Mouse (Mus musculus) neural tube, embryonic 10.5 days (tissue): ENCODE data around the gene H2-M10.1.
A peak's percentile ranks its signal among the peaks of the same experiment; 100 is the strongest.
"Not testable (repeated sequence)": the region's sequence is repeated elsewhere in the genome, so short reads cannot be mapped to it uniquely, and the experiment has no call there.

Experiments used
- DNase-seq: peaks from one replicate; pipeline ENCODE4 v3.0.0-alpha.2; 2017; ENCODE audit warnings: low spot score; ENCODE audit errors: extremely low spot score

The H2-M10.1 gene

DNA sequence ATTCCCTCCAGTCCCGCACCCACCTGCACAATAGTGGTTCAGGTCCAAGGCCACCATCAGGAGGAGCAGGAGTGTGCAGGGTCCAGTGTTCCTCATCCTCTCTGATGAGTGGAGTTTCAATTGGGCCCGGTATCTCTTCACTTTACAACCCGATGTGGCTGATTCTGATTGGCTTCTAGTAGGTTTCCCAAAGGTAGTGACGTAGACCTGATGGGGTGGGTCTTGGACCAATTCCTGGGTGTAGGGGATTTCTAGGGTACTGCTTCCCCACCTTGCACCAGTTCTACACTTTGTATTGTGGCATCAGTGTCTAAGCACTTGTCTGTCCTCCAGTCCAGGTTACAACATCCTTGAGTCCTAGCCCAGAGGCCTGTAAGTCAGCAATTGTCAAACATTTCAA, at the start of gene H2-M10.1:
H2-M10.1 (minus strand) TSS at position 101 of the 400 bp plus-strand sequence.
- no peak for DNase-seq

DNA sequence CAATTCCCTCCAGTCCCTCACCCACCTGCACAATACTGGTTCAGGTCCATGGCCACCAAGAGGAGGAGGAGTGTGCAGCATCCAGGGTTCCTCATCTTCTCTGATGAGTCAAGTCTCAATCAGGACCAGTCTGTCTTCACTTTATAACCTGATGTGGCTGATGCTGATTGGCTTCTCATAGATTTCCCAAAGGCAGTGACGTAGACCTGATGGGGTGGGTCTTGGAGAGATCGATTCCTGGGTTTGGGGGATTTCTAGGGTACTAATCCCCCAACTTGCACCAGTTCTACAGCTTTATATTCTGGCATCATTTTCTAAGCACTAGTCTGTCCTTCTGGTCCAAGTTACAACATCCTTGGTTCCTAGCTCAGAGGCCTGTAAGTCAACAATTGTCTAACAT, 42.4 kb upstream of the H2-M10.1 start, which contains the start of gene H2-M10.3:
H2-M10.3 (minus strand) TSS at position 101 of the 400 bp plus-strand sequence.
- not testable (repeated sequence) for DNase-seq

DNA sequence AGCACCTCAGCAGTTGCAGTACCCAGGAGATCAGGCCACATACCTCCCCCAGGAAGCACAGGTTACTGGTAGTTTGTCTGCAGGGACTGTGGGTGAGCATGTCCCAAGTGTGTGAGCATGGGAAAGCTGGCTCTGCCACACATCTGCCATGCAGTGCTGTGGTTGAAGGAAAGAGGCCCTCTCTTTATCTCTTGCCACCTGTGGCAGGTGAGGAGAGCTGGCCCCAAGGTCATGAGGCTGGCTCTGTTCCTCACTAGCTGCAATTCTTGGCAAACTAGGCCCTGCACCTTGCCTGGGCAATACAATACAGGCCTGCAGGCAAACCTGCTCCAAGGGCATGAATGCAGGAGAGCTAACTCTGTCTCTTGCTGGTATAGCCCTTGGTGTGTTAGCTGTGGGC, 36.4 kb upstream of the H2-M10.1 start:
- DNase-seq = not testable (repeated sequence)

DNA sequence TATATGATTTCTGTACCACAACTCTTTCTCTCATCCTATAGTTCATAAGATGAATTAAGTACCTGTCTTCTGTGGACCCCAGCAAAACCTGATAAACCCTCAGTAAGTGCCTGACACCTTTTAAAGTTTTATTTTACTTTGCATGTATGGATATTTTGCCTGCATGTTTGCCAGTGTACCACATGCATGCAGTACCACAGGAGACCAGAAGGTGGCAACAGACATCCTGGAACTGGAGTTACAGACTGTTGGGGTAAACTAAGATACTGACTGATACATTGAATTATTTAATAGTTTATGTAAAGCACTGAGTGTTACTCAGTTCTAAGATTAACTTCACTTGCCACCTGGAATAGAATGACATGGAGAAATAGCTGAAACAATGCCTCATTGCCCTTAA, 31.6 kb upstream of the H2-M10.1 start:
- DNase-seq = peak; percentile 33

DNA sequence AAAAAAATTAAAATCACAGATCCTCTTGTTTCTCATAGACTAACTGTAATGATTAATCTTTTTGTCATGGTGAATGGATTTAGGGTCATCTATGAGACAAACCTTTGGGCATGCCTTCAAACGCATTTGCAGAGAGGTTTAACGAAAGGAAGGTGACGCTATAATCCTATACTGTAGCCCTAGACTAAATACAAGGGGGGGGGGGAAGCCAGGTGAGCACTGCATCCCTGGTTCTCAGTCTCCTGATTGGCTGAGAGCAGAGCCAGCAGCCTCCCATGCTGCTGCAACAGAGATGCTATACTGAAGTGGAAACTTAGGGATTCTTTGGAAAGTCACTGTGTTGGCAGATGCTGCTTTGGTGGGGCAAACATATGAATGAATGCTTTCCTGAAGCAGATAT, 29.8 kb upstream of the H2-M10.1 start:
- DNase-seq = no peak

DNA sequence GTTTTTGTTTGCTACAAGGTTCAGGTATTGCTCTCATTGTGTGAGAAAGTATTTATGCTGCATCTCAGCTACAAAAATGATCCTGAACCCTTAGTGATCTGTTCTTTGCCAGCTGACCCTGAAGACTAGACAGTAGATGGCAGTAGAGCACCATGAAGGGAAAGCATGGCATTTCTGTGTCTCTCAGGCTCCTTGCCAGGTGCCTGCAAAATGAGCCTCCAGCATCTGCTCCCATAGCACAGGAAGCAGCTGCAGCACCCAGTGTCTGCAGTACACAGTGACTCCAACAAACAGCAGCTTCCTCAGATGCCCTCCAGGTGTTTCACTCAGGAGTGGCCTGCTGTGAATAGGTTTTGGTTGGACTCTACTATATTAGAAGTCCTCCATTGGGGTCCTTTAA, 29.4 kb upstream of the H2-M10.1 start:
- peak; percentile 33 for DNase-seq

DNA sequence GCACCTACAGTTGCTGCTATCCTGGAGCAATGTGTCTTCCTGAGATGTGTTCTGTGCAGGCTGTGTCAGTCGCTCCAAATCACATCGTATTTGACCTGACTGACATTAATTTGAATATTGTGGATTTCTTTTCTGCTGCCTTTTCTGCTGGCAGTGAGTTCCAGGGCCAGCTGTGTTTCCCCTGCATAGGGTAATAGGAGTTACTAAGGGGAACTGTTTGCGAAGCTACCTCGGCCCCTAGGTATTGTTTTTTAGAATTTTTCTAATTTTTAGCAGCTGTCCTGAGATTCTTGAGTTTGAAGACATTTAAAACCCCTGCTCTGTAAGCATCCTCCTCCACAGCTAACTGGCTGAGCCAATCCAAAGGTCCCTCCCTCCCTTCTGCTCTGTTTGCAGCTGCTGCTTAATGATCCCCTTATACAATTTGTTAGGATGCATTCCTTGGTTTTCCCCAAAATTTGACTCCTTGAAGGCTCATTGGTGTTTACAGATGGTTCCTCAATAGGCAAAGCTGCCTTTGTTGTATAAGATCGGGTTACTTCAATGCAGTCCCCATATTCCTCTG, 10.2 kb downstream of the H2-M10.1 start:
- no peak for DNase-seq

DNA sequence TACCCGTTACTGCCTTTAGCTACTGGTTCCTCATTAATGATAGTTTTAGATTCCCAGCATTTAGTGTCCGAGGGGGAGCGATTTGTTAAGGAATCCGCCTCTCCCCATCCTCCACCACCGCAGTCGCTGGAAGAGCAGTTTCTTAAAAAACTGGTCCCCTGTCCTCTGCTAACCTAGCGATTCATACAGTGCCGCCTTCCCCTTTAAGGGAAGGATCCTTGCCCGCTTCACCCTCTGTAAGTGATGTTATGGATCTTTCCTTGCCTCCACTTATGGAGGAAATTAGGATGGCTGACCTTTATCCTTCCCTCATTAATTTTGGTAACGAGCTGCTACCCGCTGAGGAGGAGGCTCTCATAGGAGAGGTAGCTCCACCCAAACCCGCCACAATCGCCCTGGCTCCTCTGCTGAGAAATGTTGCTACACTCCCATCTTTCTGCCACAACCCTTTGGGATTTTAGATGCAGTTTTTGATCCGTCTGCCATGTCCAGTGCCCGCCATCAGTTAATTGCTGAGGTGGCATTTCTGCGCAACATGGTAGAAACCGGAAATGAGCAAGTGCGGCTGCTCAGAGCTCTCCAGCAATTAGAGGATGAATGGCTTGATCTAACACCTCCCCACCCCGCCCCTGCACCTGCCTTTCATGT, 10.8 kb downstream of the H2-M10.1 start:
- DNase-seq = peak; percentile 55

DNA sequence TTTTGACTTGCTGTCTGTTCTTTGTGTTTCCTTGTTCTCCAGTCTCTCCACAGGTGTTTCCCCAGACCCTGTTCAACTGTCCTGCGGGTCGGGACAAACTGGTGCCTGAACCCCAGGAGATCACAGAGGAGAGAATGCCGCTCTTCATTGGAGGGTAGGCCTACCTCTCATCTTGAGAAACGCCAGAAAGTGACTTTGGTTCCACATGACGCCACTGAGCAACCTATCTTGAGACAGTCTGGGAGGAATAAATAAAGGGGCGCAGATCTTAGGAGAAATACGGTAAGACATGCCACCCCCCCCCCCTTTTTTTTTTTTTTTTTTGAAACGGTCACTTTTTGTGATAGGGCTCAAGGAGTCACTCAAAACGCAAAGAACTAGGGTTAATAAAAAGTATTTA, 11.4 kb downstream of the H2-M10.1 start:
- peak; percentile 30 for DNase-seq

- DNase-seq = no peak
These were observed 16.7 kb downstream of the H2-M10.1 start for GRCm38 (mm10) chr17:36309293-36309692.

- peak; percentile 42 for DNase-seq
These were observed 17.1 kb downstream of the H2-M10.1 start for GRCm38 (mm10) chr17:36308855-36309254.

DNA sequence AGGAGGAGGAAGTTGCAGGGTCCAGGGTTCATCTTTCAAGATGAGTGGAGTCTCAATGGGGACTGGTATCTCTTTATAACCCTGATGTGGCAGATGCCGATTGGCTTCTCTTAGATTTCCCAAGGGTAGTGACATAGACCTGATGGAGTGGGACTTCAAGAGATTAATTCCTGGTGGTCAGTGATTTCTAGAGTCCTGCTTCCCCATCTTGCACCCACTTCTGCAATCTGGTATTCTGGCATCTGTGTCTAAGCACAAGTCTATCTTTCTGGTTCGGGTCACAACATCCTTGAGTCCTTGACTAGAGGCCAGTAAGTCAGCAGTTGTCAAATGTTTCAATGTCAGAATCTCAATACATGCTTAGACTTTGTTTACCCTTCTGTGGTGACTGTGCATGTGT, 39.6 kb downstream of the H2-M10.1 start, which contains the start of gene H2-M10.2:
H2-M10.2 (minus strand) TSS at position 101 of the 400 bp plus-strand sequence.
- DNase-seq = no peak

GRCm38 (mm10) chr17:36281521-36282245, 44.3 kb downstream of the H2-M10.1 start:
- DNase-seq = no peak

DNA sequence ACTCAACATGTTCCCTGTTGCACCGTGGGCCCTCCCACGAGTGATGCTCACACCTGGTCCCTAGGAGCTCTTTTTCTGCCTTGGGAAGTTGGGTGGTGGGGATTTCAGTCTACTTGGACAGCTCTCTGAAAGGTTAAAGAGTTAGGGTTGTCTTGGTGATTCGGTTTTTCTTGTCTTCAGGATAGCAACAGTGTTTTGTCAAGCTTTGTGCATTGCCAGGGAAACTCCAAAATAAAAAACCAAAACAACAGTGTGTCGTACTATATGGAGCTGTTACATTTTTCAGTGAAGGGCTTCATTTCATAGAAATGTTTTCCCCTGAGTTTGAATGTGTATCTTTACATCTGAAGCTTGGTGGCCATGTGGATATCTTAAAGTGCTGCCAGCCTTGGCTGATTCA, 51.2 kb downstream of the H2-M10.1 start:
- no peak for DNase-seq

DNA sequence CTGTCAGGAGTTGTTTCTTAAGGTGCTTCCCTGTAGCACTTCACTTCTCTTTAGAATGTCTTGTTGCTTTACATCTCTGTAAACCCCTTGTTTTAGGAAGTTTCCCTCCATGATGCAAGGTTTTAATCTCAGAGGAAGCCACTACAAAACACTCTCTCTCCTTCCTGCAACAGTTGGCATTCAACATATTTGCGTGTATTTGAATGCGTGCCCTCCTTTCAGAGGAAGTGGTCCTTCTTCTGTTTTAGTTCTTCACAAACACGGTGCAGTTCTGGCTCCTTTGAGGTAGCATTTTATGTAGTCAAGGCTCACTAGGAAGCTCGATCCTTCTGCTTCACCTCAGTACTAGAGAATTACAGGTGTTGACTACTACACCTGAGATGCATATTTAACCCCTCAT, 52.2 kb downstream of the H2-M10.1 start:
- DNase-seq = no peak
